Mouse (Mus musculus): ENCODE measurements around the gene Cnih3. TPM values are rescaled to one million over a fixed set of nuclear protein-coding genes. Genes with fewer than 3 reads are reported as not detected.
A peak's percentile ranks its signal among the peaks of the same experiment; 100 is the strongest.

The Cnih3 gene
- polyA plus RNA-seq (2016; fragmentation: Nextera tagmentation; extraction: Ambion mirVana), result 2.6 and 5.1 TPM in 2 replicates

GRCm38 (mm10) chr1:181352367-181353199, at the start of gene Cnih3:
Gene Cnih3, plus strand, starts transcription at chr1:181352628.
- Histone ChIP-seq H3K4me2 (replicated peaks) (peak within 1 kb of the TSS; percentile 100), H3K27me3 (peaks cover 51% of the 10 kb centered on the region), H3K4me3 (peak within 1 kb of the TSS; percentile 58), H3K27ac (no peak within 1 kb of the TSS), H3K9ac (peak within 1 kb of the TSS; percentile 62), H3K36me3 (no peaks in the 10 kb centered on the region), H3K9me3 (replicated peaks) (no peaks in the 10 kb centered on the region), H3K4me1 (peaks cover 19% of the 10 kb centered on the region)
- ATAC-seq (ENCODE audit: low FRiP score), result peak; percentile 74
- under 1% methylated on average over 78 of the region's 78 CpGs for WGBS

- no peak overlapping the region for H3K4me3 ChIP-seq
- H3K4me2 ChIP-seq (replicated peaks), result no peak overlapping the region
- 73% methylated on average over 3 of the region's 3 CpGs for WGBS
- ATAC-seq (ENCODE audit: low FRiP score), result no peak
- no peaks in the 10 kb centered on the region for H3K27me3 ChIP-seq
- no peaks in the 10 kb centered on the region for H3K36me3 ChIP-seq
- no peak overlapping the region for H3K9ac ChIP-seq
- H3K27ac ChIP-seq, result no peak overlapping the region
- H3K9me3 ChIP-seq (replicated peaks), result no peaks in the 10 kb centered on the region
- no peaks in the 10 kb centered on the region for H3K4me1 ChIP-seq
Observed at GRCm38 (mm10) chr1:181307981-181308380, 44.4 kb upstream of the Cnih3 start.

GRCm38 (mm10) chr1:181310712-181311111, 41.7 kb upstream of the Cnih3 start:
- Histone ChIP-seq H3K9ac (no peak overlapping the region), H3K27me3 (no peaks in the 10 kb centered on the region), H3K4me2 (replicated peaks) (no peak overlapping the region), H3K4me1 (no peaks in the 10 kb centered on the region), H3K4me3 (no peak overlapping the region), H3K36me3 (no peaks in the 10 kb centered on the region), H3K9me3 (replicated peaks) (no peaks in the 10 kb centered on the region), H3K27ac (no peak overlapping the region)
- ATAC-seq (ENCODE audit: low FRiP score), result no peak
- 91% methylated on average over 5 of the region's 5 CpGs for WGBS

GRCm38 (mm10) chr1:181312115-181313045, 40.0 kb upstream of the Cnih3 start:
- no peaks in the 10 kb centered on the region for H3K9me3 ChIP-seq (replicated peaks)
- ATAC-seq (ENCODE audit: low FRiP score), result no peak
- no peaks in the 10 kb centered on the region for H3K36me3 ChIP-seq
- no peak overlapping the region for H3K4me2 ChIP-seq (replicated peaks)
- H3K27ac ChIP-seq, result no peak overlapping the region
- no peak overlapping the region for H3K9ac ChIP-seq
- H3K4me3 ChIP-seq, result no peak overlapping the region
- no peaks in the 10 kb centered on the region for H3K4me1 ChIP-seq
- WGBS, result 94% methylated on average over 15 of the region's 15 CpGs
- no peaks in the 10 kb centered on the region for H3K27me3 ChIP-seq

- 76% methylated on average over 8 of the region's 8 CpGs for WGBS
- H3K27me3 ChIP-seq, result no peaks in the 10 kb centered on the region
- no peaks in the 10 kb centered on the region for H3K36me3 ChIP-seq
- no peak overlapping the region for H3K4me3 ChIP-seq
- no peaks in the 10 kb centered on the region for H3K4me1 ChIP-seq
- no peak overlapping the region for H3K4me2 ChIP-seq (replicated peaks)
- H3K27ac ChIP-seq, result no peak overlapping the region
- ATAC-seq (ENCODE audit: low FRiP score), result no peak
- no peak overlapping the region for H3K9ac ChIP-seq
- H3K9me3 ChIP-seq (replicated peaks), result no peaks in the 10 kb centered on the region
Observed at GRCm38 (mm10) chr1:181313046-181313415, 39.4 kb upstream of the Cnih3 start.

GRCm38 (mm10) chr1:181314301-181314700, 38.1 kb upstream of the Cnih3 start:
- H3K27ac ChIP-seq, result no peak overlapping the region
- H3K36me3 ChIP-seq, result no peaks in the 10 kb centered on the region
- no peak overlapping the region for H3K4me2 ChIP-seq (replicated peaks)
- ATAC-seq (ENCODE audit: low FRiP score), result no peak
- H3K4me1 ChIP-seq, result no peaks in the 10 kb centered on the region
- H3K27me3 ChIP-seq, result no peaks in the 10 kb centered on the region
- no peak overlapping the region for H3K4me3 ChIP-seq
- WGBS, result 87% methylated on average over 10 of the region's 10 CpGs
- no peak overlapping the region for H3K9ac ChIP-seq
- H3K9me3 ChIP-seq (replicated peaks), result no peaks in the 10 kb centered on the region

GRCm38 (mm10) chr1:181315350-181315749, 37.1 kb upstream of the Cnih3 start:
- WGBS, result 83% methylated on average over 3 of the region's 3 CpGs
- H3K4me1 ChIP-seq, result no peaks in the 10 kb centered on the region
- H3K27me3 ChIP-seq, result no peaks in the 10 kb centered on the region
- ATAC-seq (ENCODE audit: low FRiP score), result no peak
- no peaks in the 10 kb centered on the region for H3K9me3 ChIP-seq (replicated peaks)
- H3K27ac ChIP-seq, result no peak overlapping the region
- no peak overlapping the region for H3K4me2 ChIP-seq (replicated peaks)
- no peaks in the 10 kb centered on the region for H3K36me3 ChIP-seq
- no peak overlapping the region for H3K4me3 ChIP-seq
- no peak overlapping the region for H3K9ac ChIP-seq

- Histone ChIP-seq H3K27me3 (no peaks in the 10 kb centered on the region), H3K4me2 (replicated peaks) (no peak overlapping the region), H3K9me3 (replicated peaks) (no peaks in the 10 kb centered on the region), H3K9ac (no peak overlapping the region), H3K4me3 (no peak overlapping the region), H3K36me3 (no peaks in the 10 kb centered on the region), H3K27ac (no peak overlapping the region), H3K4me1 (no peaks in the 10 kb centered on the region)
- WGBS, result 89% methylated on average over 5 of the region's 5 CpGs
- no peak for ATAC-seq (ENCODE audit: low FRiP score)
Observed at GRCm38 (mm10) chr1:181316571-181316970, 35.9 kb upstream of the Cnih3 start.

- Histone ChIP-seq H3K9me3 (replicated peaks) (no peaks in the 10 kb centered on the region), H3K36me3 (no peaks in the 10 kb centered on the region), H3K9ac (no peak overlapping the region), H3K4me1 (no peaks in the 10 kb centered on the region), H3K27ac (no peak overlapping the region), H3K4me3 (no peak overlapping the region), H3K27me3 (no peaks in the 10 kb centered on the region), H3K4me2 (replicated peaks) (no peak overlapping the region)
- ATAC-seq (ENCODE audit: low FRiP score), result no peak
- WGBS, result 84% methylated on average over 6 of the region's 6 CpGs
Observed at GRCm38 (mm10) chr1:181319466-181319865, 33.0 kb upstream of the Cnih3 start.

- Histone ChIP-seq H3K27ac (no peak overlapping the region), H3K4me1 (no peaks in the 10 kb centered on the region), H3K27me3 (no peaks in the 10 kb centered on the region), H3K4me3 (no peak overlapping the region), H3K9me3 (replicated peaks) (no peaks in the 10 kb centered on the region), H3K9ac (no peak overlapping the region), H3K4me2 (replicated peaks) (no peak overlapping the region), H3K36me3 (no peaks in the 10 kb centered on the region)
- 91% methylated on average over 5 of the region's 5 CpGs for WGBS
- no peak for ATAC-seq (ENCODE audit: low FRiP score)
Observed at GRCm38 (mm10) chr1:181321149-181321548, 31.3 kb upstream of the Cnih3 start.

GRCm38 (mm10) chr1:181323134-181323533, 29.3 kb upstream of the Cnih3 start:
- Histone ChIP-seq H3K4me1 (no peaks in the 10 kb centered on the region), H3K9me3 (replicated peaks) (no peaks in the 10 kb centered on the region), H3K27me3 (no peaks in the 10 kb centered on the region), H3K27ac (no peak overlapping the region), H3K36me3 (no peaks in the 10 kb centered on the region), H3K4me3 (no peak overlapping the region), H3K4me2 (replicated peaks) (no peak overlapping the region), H3K9ac (no peak overlapping the region)
- no peak for ATAC-seq (ENCODE audit: low FRiP score)
- WGBS, result 94% methylated on average over 3 of the region's 3 CpGs

- H3K9ac ChIP-seq, result no peak overlapping the region
- no peaks in the 10 kb centered on the region for H3K27me3 ChIP-seq
- no peaks in the 10 kb centered on the region for H3K36me3 ChIP-seq
- H3K4me2 ChIP-seq (replicated peaks), result no peak overlapping the region
- H3K4me3 ChIP-seq, result no peak overlapping the region
- no peaks in the 10 kb centered on the region for H3K9me3 ChIP-seq (replicated peaks)
- no peak overlapping the region for H3K27ac ChIP-seq
- 97% methylated on average over 5 of the region's 5 CpGs for WGBS
- ATAC-seq (ENCODE audit: low FRiP score), result no peak
- H3K4me1 ChIP-seq, result no peaks in the 10 kb centered on the region
Observed at GRCm38 (mm10) chr1:181327137-181327536, 25.3 kb upstream of the Cnih3 start.

All from hindbrain, embryonic 12.5 days (tissue).